Mouse (Mus musculus): ENCODE measurements around the gene Lingo1.
A peak's percentile ranks its signal among the peaks of the same experiment; 100 is the strongest.

Gene Lingo1

GRCm38 (mm10) chr9:56636214-56636613, 160.1 kb downstream of the Lingo1 start:
- DNase-seq (ENCODE audit: extremely low read depth, insufficient read length, low spot score): peak; percentile 46

DNA sequence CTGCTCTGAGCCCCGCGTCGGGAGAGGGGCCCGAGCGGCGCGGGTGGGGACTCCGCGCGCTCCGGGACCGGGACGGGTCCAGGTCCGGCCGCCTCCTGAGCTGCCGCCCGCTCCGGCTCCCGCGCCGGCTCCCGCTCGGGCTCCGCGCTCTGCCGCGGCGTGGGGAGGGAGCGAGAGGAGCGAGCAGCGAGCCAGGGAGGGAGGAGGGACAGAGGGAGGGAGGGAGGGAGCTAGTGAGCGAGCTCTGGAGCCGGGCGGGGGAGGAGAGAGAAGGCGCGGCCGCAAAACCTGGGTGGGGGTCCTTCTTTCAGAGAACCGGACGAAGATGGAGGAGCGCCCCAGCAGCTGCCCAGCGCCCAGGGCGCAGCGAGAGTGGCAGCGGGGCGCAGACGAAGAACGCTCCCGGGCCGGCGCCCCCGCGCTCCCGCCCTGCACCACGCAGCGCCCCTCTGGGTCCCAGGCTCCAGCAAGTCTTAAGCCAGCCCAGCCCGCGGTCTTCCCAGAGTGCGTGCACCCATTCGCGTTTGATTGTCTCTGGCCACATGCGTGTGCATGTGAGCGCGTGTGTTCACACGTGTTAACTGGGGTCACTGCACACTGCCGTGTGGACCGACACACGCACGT, 160.7 kb downstream of the Lingo1 start:
- no peak for DNase-seq (ENCODE audit: extremely low read depth, insufficient read length, low spot score)

- no peak for DNase-seq (ENCODE audit: extremely low read depth, insufficient read length, low spot score)
Observed at GRCm38 (mm10) chr9:56635121-56635497, 161.2 kb downstream of the Lingo1 start.

DNA sequence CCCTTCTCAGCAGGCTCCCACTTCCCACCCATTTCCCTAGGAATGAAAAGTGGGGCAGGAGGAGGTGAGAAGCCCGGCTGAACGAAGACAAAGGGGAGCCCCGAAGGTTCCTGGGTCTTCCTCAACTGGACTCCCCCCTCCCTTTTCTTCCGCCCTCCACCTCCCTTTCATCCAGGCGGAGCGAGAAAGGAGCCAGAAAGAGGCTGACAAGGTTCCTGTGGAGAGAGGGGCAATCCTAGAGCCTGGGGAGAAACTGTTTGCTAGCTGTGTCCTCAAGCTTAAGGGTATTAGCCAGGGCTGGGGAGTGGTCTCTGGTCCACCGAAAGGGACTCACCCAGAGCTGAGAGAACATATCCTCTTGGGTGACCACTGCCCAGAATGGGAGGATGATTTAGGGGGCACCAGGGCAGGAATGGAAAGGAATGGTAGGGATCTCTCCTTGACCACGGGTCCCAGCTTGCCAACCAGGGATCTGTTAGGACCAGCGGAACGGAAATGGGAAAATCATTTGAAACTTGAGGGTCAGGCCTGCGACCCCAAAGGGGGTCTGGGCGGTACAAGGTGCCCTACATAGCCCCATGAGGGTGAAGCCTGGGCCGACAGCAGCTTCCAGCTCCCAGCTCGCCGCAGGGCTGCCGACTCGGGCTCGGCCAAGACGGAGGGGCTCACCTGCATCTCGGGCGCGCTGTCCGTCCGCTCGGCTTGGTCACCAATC, 161.7 kb downstream of the Lingo1 start:
- DNase-seq (ENCODE audit: extremely low read depth, insufficient read length, low spot score): no peak

DNA sequence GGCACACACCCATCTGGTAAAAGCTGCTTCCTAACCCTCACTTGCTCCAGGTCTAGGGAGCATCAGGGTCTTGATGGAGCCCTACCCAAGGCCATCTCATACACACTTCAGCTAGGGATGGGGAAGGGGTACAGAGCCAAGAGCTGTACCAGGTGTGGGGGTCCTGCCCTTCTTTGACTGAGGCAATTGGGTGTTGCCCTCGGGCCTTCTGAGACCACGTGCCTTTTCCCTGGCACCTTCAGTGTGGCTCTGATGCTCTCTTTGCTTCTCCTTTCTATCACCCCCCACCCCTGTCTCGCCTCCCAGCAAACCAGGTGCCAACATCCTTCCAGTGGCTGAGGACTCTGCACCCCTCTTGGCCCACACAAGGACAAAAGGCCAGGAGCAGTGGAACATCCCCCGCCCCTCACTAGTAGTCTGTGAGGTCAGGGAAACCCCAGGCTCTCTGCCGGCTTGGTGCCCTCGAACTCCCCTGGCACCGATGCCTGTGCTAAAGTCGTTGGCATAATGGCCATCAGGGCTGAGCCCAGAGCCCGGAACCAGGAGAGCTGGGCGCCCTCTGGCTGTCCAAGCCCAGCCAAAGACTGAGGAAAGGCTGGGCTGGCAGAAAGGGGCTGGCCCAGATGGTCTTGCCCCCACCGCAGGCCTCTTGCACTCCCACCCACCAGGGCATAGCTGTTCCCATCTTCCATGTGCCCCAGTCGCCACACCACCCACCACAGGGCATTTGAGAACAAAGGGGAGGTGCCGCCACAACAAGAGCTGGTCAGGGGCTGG, 162.6 kb downstream of the Lingo1 start:
- no peak for DNase-seq (ENCODE audit: extremely low read depth, insufficient read length, low spot score)

GRCm38 (mm10) chr9:56630945-56631344, 165.3 kb downstream of the Lingo1 start:
- no peak for DNase-seq (ENCODE audit: extremely low read depth, insufficient read length, low spot score)

DNA sequence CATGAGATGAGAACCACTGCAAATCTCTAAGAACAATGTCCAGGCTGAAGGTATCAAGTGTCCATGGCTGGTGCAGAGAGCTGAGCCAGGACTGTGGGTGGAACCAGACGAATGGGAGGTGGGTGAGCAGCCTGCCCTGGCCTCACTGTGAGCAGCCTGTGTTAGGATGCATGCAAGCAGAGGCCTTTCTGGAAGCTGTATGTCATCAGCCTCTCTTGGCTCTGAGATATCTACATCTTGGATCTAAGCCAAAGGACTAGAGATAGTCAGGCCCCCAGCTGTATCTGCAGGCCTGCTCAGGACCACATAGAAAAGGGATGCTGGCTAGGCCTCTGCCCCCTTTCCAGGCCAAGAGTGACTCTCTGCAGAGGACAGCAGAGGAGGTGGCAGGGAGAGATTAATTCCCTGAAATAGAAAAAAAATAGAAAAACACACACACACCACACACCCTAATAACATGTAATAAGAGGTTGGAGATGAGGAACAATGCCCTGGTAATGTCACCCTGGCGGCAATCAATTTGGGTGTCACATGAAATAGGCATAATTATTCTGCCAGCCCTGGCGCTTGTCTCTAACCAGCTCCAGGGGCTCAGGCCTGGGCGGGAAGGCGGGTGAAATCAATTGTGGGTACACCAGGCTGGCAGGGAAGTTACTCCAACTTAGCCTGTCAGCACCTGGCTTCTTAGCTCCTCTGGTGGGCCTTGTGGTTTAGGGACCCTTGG, 166.4 kb downstream of the Lingo1 start:
- no peak for DNase-seq (ENCODE audit: extremely low read depth, insufficient read length, low spot score)

GRCm38 (mm10) chr9:56627295-56627694, 169.0 kb downstream of the Lingo1 start:
- no peak for DNase-seq (ENCODE audit: extremely low read depth, insufficient read length, low spot score)

GRCm38 (mm10) chr9:56624923-56625322, 171.3 kb downstream of the Lingo1 start:
- no peak for DNase-seq (ENCODE audit: extremely low read depth, insufficient read length, low spot score)

- DNase-seq (ENCODE audit: extremely low read depth, insufficient read length, low spot score): no peak
Observed at GRCm38 (mm10) chr9:56623361-56623760, 172.9 kb downstream of the Lingo1 start.

- DNase-seq (ENCODE audit: extremely low read depth, insufficient read length, low spot score): no peak
Observed at GRCm38 (mm10) chr9:56622761-56623160, 173.5 kb downstream of the Lingo1 start.

DNA sequence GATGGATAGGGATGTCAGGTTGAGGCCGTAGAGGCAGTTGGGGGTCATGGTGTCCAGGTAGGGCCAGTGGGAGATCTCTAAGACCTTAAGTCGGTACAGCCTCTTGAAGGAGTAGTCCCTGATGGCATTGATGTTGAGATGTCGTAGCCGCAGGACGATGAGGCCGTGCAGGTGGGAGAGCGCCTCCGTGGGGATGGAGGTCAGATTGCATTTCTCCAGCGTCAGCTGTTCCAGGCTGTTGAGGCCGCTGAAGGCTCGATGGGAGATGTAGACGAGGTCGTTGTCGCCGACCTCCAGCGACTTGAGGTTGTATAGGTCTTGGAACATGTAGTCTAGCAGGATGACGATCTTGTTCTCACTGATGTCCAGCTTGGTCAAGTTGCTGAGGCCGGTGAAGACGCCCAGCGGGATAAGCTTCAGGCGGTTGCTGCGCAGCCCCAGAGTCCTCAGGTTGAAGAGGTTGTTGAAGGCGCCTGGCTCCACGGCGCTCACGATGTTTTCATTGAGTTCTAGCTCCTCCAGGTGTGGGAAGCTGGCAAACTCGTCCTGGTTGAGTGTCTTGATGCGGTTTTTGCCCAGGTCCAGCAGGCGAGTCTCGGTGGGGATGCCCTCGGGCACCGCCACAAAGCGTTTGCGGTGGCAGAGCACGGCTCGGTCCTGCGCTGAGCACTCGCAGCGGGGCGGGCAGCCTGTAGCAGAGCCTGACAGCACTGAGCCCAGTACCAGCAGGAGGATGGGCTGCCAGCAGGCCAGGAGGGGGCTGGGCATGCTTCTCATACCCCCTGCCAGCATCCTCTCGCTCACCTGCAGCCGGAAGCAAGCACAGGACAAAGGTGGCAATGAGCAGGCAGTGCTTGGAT, 175.5 kb downstream of the Lingo1 start:
- no peak for DNase-seq (ENCODE audit: extremely low read depth, insufficient read length, low spot score)

DNA sequence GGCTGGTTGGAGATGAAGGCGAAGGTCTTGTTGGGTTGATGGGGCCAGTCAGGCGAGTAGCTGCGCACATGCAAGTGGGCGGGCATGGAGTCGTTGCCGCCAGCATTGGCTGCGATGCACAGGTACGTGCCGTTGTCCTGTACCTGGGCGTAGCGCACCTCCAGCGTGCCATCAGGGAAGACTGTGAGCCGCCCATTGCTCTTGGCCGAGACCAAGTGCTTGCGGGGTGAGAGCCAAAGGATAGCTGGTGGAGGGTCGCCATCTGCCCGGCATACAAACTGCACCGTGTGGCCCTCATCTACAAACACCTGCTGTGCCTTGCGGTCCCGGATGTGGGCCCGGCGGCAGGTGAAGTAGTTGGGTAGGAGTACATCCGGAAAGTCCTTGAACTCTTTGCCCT, 176.6 kb downstream of the Lingo1 start:
- no peak for DNase-seq (ENCODE audit: extremely low read depth, insufficient read length, low spot score)

DNA sequence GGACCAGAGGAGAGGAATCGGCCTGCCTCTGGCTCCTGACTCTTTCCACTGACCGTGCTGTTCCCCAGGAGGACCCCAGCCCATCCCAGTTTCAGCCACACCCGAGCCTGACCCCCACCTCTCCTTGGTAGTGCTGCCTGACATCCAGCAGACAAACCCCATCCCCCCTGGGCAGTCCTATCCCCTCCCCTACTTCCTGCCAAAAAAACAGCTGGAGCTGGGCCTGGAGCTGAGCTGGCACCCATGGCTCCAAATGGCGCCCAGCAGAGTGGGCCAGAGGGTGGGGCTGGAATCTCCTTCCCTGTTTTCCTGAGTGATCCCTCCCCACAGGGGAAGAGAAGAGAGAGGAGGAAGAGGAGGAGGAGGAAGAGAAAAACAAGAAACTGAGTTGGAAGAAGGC, 177.6 kb downstream of the Lingo1 start:
- DNase-seq (ENCODE audit: extremely low read depth, insufficient read length, low spot score): no peak

DNA sequence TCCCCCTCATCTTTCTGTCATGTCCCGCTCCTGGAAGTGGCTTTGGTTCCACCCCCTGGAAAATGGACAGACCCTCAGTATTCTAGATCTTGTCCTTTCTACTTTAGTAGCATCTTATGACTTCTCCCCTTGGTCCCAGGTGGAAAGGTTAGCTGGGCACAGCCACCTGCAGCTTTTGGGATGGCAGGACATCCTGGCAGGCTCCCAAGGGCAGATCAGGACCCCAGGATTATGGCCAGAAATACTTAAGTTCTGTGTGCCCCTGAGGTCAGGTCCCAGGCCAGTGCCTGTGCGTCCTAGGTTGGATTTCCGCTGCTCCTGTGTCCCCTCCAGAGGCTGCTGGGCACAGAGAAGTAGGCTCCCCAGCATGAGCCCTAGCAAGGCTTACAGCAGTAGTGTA, 180.2 kb downstream of the Lingo1 start:
- no peak for DNase-seq (ENCODE audit: extremely low read depth, insufficient read length, low spot score)

DNA sequence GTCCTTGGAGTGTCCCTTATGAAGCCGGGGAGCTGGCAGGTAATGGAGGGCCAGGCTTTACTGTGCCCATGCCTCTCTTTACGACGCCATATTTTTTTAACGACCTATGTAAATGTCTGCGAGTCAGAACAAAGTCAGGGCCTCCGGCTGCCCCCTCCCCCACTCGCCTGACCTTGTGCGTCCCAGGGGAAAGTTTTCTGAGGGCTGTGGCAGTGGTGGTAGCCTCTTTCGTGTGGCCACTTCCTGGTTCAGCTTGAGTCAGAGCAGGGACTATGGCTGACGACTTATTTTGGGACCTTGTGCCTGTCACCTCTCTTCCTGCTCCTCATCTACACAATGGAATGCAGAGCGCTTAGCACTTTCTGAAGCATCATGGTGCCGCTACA, 183.5 kb downstream of the Lingo1 start:
- DNase-seq (ENCODE audit: extremely low read depth, insufficient read length, low spot score): no peak

GRCm38 (mm10) chr9:56611912-56612797, 184.1 kb downstream of the Lingo1 start:
- DNase-seq (ENCODE audit: extremely low read depth, insufficient read length, low spot score): no peak

DNA sequence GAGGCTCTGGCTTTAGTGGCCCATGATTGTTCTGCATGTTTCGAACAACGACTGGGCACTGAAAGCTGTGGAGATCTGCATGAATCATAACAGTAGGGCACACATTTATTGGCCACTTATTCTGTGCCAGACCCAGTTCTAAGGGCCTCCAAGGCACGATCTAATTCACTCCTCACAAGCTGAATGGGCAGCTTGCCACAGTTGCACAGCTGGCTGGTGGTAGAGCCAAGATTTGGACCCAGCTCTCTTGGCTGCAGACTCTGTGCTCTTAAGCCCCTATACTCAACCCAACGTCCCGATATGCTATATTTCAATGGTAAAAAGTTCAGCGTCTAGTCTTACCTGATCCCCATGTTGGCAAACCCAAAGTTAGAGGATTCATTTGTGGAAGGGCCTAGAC, 185.3 kb downstream of the Lingo1 start:
- DNase-seq (ENCODE audit: extremely low read depth, insufficient read length, low spot score): no peak

DNA sequence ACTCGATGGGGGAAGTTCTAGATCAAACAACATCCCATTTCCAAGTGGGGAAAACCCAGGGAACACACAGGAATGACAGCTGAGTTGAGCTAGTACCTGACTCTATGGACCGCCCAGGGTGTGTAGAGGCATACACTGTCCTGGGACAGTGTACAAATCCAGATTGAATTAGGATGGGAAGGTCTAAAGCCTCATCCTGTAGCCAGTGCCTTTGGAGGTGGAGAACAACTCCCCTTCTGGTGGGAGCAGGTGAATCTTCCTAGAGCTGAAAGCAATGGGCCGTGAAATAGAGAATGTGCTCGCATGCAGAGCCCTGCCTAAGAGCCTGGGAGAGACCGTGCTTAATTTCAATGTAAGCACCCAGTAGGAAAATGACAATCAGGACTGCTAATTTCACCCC, 185.8 kb downstream of the Lingo1 start:
- no peak for DNase-seq (ENCODE audit: extremely low read depth, insufficient read length, low spot score)
